Mouse (Mus musculus) olfactory bulb, adult 2 months (tissue): ENCODE measurements at regions not wholly inside any gene's neighbourhood (a gene's known extent, or its start where the extent isn't known, plus 50 kb on each side); places are given as distances from the start of the nearest gene placed in this dataset.

ENCODE experiments used
- CTCF ChIP-seq: fragments of 200-500 bp; IDR thresholded peaks from 2 replicates; pipeline ENCODE4 v1.5.1; 2012; ENCODE audit warnings: low read depth, mild to moderate bottlenecking, low read length, moderate library complexity; ENCODE audit not compliant: insufficient read depth
- POLR2A ChIP-seq: fragments of 200-500 bp; IDR thresholded peaks from 2 replicates; pipeline ENCODE4 v1.6.1; 2012; ENCODE audit warnings: mild to moderate bottlenecking, low read depth, low read length, moderate library complexity; ENCODE audit not compliant: insufficient read depth

GRCm38 (mm10) chr10:68963090-68963489 is 188.1 kb upstream of the Rhobtb1 start:
- no peak for TF ChIP-seq CTCF
- TF ChIP-seq POLR2A: no peak
